Mouse (Mus musculus) heart, embryonic 16.5 days (tissue): ENCODE data around the gene Piwil4. TPM values are rescaled to one million over a fixed set of nuclear protein-coding genes. Genes with fewer than 3 reads are reported as not detected.
A peak's percentile ranks its signal among the peaks of the same experiment; 100 is the strongest.
"Not testable (repeated sequence)": the region's sequence is repeated elsewhere in the genome, so short reads cannot be mapped to it uniquely, and the experiment has no call there.

Experiments used
- ATAC-seq: fragments of 200-750 bp; cut with Nextera tagmentation; replicated peaks from 2 replicates; pipeline ENCODE4 v1.8.0; 2017; ENCODE audit warnings: moderate number of reproducible peaks; ENCODE audit not compliant: insufficient read depth, low FRiP score; ENCODE audit errors: extremely low read depth
- H3K27ac ChIP-seq: fragments of 300-500 bp; sonication (generic); 2 replicates; pipeline ENCODE4 v1.5.1; 2014; ENCODE audit warnings: mild to moderate bottlenecking, low read length, control low read depth, moderate library complexity
- H3K27me3 ChIP-seq: fragments of 300-500 bp; sonication (generic); 2 replicates; pipeline ENCODE4 v1.6.1; 2014; ENCODE audit warnings: low read length, mixed read lengths; ENCODE audit not compliant: control insufficient read depth, insufficient read depth
- H3K36me3 ChIP-seq: fragments of 300-500 bp; sonication (generic); 2 replicates; pipeline ENCODE4 v1.6.1; 2014; ENCODE audit not compliant: control insufficient read depth, insufficient read depth
- H3K4me1 ChIP-seq: fragments of 300-500 bp; sonication (generic); 2 replicates; pipeline ENCODE4 v1.6.1; 2014; ENCODE audit warnings: low read length, mixed read lengths; ENCODE audit not compliant: control insufficient read depth, insufficient read depth
- H3K4me2 ChIP-seq: fragments of 300-500 bp; sonication (generic); 2 replicates; pipeline ENCODE4 v1.6.1; 2014; ENCODE audit warnings: low read depth, mild to moderate bottlenecking, control low read depth, low read length
- H3K4me3 ChIP-seq: fragments of 300-500 bp; sonication (generic); 2 replicates; pipeline ENCODE4 v1.5.1; 2014; ENCODE audit warnings: mild to moderate bottlenecking, control low read depth, low read length
- H3K9ac ChIP-seq: fragments of 300-500 bp; sonication (generic); 2 replicates; pipeline ENCODE4 v1.6.1; 2014; ENCODE audit warnings: low read length, control low read depth
- H3K9me3 ChIP-seq: fragments of 300-500 bp; sonication (generic); replicated peaks from 2 replicates; pipeline ENCODE4 v1.6.1; 2016; ENCODE audit warnings: low read length; ENCODE audit not compliant: control insufficient read depth
- WGBS: fragments of 180-500 bp; shearing (Covaris S2); extraction: QIAGEN DNeasy Blood & Tissue Kit; methylation state at CpG from one replicate; pipeline ENCODE4 v1.1.7; 2014; 5-methylcytosine and 5-hydroxymethylcytosine counted together
- polyA plus RNA-seq: library from polyadenylated mRNA; unstranded; fragments of >200 nt; fragmentation: Nextera tagmentation; extraction: Ambion mirVana; gene quantifications from 2 replicates; pipeline ENCODE4 v1.2.1, GENCODE M21; 2015

Piwil4 gene
- polyA plus RNA-seq, 1 experiment from 2014 or later, result 0.22 TPM

- ATAC-seq, result no peak
- Histone ChIP-seq H3K4me1 (peaks cover 8% of the 10 kb centered on the region), H3K9ac (no peak overlapping the region), H3K4me2 (no peak overlapping the region), H3K36me3 (no peaks in the 10 kb centered on the region), H3K27me3 (no peaks in the 10 kb centered on the region), H3K9me3 (peaks cover 5% of the 10 kb centered on the region), H3K27ac (no peak overlapping the region), H3K4me3 (no peak overlapping the region)
Observed at GRCm38 (mm10) chr9:14682741-14683140, 57.8 kb downstream of the Piwil4 start.

- H3K36me3 ChIP-seq, result no peaks in the 10 kb centered on the region
- no peak overlapping the region for H3K9ac ChIP-seq
- 61% methylated on average over 2 of the region's 2 CpGs for WGBS
- no peak overlapping the region for H3K4me2 ChIP-seq
- H3K27me3 ChIP-seq, result no peaks in the 10 kb centered on the region
- H3K9me3 ChIP-seq, result peaks cover 5% of the 10 kb centered on the region
- no peak for ATAC-seq
- no peak overlapping the region for H3K4me3 ChIP-seq
- H3K27ac ChIP-seq, result no peak overlapping the region
- H3K4me1 ChIP-seq, result peaks cover 22% of the 10 kb centered on the region
Observed at GRCm38 (mm10) chr9:14680584-14680983, 59.9 kb downstream of the Piwil4 start.

GRCm38 (mm10) chr9:14675707-14676691 is 64.5 kb downstream of the Piwil4 start:
- no peaks in the 10 kb centered on the region for H3K36me3 ChIP-seq
- 32% methylated on average over 9 of the region's 9 CpGs for WGBS
- peak overlapping the region; percentile 43 for H3K27ac ChIP-seq
- H3K4me2 ChIP-seq, result no peak overlapping the region; the same call in 1 of the 2 replicates
- no peaks in the 10 kb centered on the region for H3K27me3 ChIP-seq
- 0 out of 2 replicates have a peak overlapping the region, but pooled peaks have one; percentile 11 for H3K9ac ChIP-seq
- H3K4me1 ChIP-seq, result peaks cover 26% of the 10 kb centered on the region
- peak; percentile 75 for ATAC-seq
- no peak overlapping the region for H3K4me3 ChIP-seq
- peaks cover 5% of the 10 kb centered on the region for H3K9me3 ChIP-seq

- no peak for ATAC-seq
- Histone ChIP-seq H3K36me3 (no peaks in the 10 kb centered on the region), H3K9ac (no peak overlapping the region), H3K27ac (no peak overlapping the region), H3K4me2 (no peak overlapping the region), H3K4me1 (peaks cover 26% of the 10 kb centered on the region), H3K9me3 (peaks cover 5% of the 10 kb centered on the region), H3K4me3 (no peak overlapping the region), H3K27me3 (no peaks in the 10 kb centered on the region)
- 92% methylated on average over 8 of the region's 8 CpGs for WGBS
Observed at GRCm38 (mm10) chr9:14674506-14674905, 66.0 kb downstream of the Piwil4 start.

- WGBS, result 84% methylated on average over 4 of the region's 4 CpGs
Observed at GRCm38 (mm10) chr9:14673109-14673508, 67.4 kb downstream of the Piwil4 start.

GRCm38 (mm10) chr9:14671965-14672364 is 68.6 kb downstream of the Piwil4 start:
- H3K4me3 ChIP-seq, H3K36me3 ChIP-seq, ATAC-seq, H3K9ac ChIP-seq, H3K27me3 ChIP-seq, H3K27ac ChIP-seq, H3K4me2 ChIP-seq, H3K9me3 ChIP-seq: not testable (repeated sequence)
- WGBS, result 58% methylated on average over 5 of the region's 5 CpGs
- peaks cover 23% of the 10 kb centered on the region for H3K4me1 ChIP-seq

More at GRCm38 (mm10) chr9:14673109-14673508, 67.4 kb downstream of the Piwil4 start:
- Histone ChIP-seq H3K36me3 (no peaks in the 10 kb centered on the region), H3K4me1 (peaks cover 26% of the 10 kb centered on the region), H3K4me3 (no peak overlapping the region), H3K27me3 (no peaks in the 10 kb centered on the region), H3K9me3 (no peaks in the 10 kb centered on the region), H3K9ac (no peak overlapping the region), H3K4me2 (no peak overlapping the region), H3K27ac (no peak overlapping the region)
- no peak for ATAC-seq

- 89% methylated on average over 3 of the region's 3 CpGs for WGBS
- no peak overlapping the region for H3K9ac ChIP-seq
- H3K4me3 ChIP-seq, result no peak overlapping the region
- ATAC-seq, result no peak
- no peak overlapping the region for H3K27ac ChIP-seq
- no peaks in the 10 kb centered on the region for H3K27me3 ChIP-seq
- H3K4me1 ChIP-seq, result 0 out of 2 replicates have a peak, but pooled peaks cover 4% of the 10 kb centered on the region
- H3K4me2 ChIP-seq, result no peak overlapping the region
- H3K9me3 ChIP-seq, result no peaks in the 10 kb centered on the region
- no peaks in the 10 kb centered on the region for H3K36me3 ChIP-seq
Observed at GRCm38 (mm10) chr9:14668382-14668781, 72.2 kb downstream of the Piwil4 start.

GRCm38 (mm10) chr9:14666071-14666470 is 74.5 kb downstream of the Piwil4 start:
- Histone ChIP-seq H3K4me2 (no peak overlapping the region), H3K4me1 (peaks cover 10% of the 10 kb centered on the region), H3K4me3 (no peak overlapping the region), H3K9me3 (no peaks in the 10 kb centered on the region), H3K9ac (no peak overlapping the region), H3K36me3 (no peaks in the 10 kb centered on the region), H3K27me3 (no peaks in the 10 kb centered on the region), H3K27ac (no peak overlapping the region)
- WGBS, result 51% methylated on average over 3 of the region's 3 CpGs
- ATAC-seq, result no peak

GRCm38 (mm10) chr9:14663591-14663990 is 76.9 kb downstream of the Piwil4 start:
- H3K4me1 ChIP-seq, result peaks cover 10% of the 10 kb centered on the region
- no peak overlapping the region for H3K9ac ChIP-seq
- WGBS, result 92% methylated on average over 2 of the region's 2 CpGs
- H3K4me3 ChIP-seq, result no peak overlapping the region
- no peak overlapping the region for H3K27ac ChIP-seq
- ATAC-seq, result no peak
- H3K27me3 ChIP-seq, result no peaks in the 10 kb centered on the region
- no peaks in the 10 kb centered on the region for H3K9me3 ChIP-seq
- H3K4me2 ChIP-seq, result no peak overlapping the region
- H3K36me3 ChIP-seq, result no peaks in the 10 kb centered on the region
